Mouse (Mus musculus): ENCODE measurements around the gene Cox8c. TPM values are rescaled to one million over a fixed set of nuclear protein-coding genes. Genes with fewer than 3 reads are reported as not detected.

The Cox8c gene
- not detected for total RNA-seq (2023)

GRCm38 (mm10) chr12:102899091-102899490 is at the start of gene Cox8c:
Cox8c (plus strand) TSS chr12:102899316.

GRCm38 (mm10) chr12:102878031-102878823 is 20.9 kb upstream of the Cox8c start, which contains the start of gene Btbd7:
Btbd7 (minus strand) TSS chr12:102878471.

GRCm38 (mm10) chr12:102948778-102949394 is 49.8 kb downstream of the Cox8c start, which contains the start of gene Unc79:
Unc79 (plus strand) TSS chr12:102948859.

Other genes with a start within 250 kb of the Cox8c start
- 10 to 100 TPM; 23.1 to 24.7 TPM for gene Itpk1, start 194.4 kb upstream of the Cox8c start, total RNA-seq (2023)
- 1 to 10 TPM; 9.0 to 9.9 TPM for gene Moap1, start 155.7 kb upstream of the Cox8c start, total RNA-seq (2023)
- 10 to 100 TPM; 24.8 to 29.8 TPM for gene Tmem251, start 155.6 kb upstream of the Cox8c start, total RNA-seq (2023)
- not detected for gene Gm28051, start 141.6 kb upstream of the Cox8c start, total RNA-seq (2023)
- gene Gon7, start 141.5 kb upstream of the Cox8c start, total RNA-seq (2023) = 10 to 100 TPM; 25.5 to 28.6 TPM
- gene Ubr7, start 141.3 kb upstream of the Cox8c start, total RNA-seq (2023) = 10 to 100 TPM; 22.4 to 22.8 TPM
- gene Gm20604, start 140.6 kb upstream of the Cox8c start, total RNA-seq (2023) = 1 to 10 TPM; 5.1 to 6.6 TPM
- gene Btbd7, start 20.8 kb upstream of the Cox8c start, total RNA-seq (2023) = 10 to 100 TPM; 47.0 to 52.4 TPM
- not detected for gene Unc79, start 49.5 kb downstream of the Cox8c start, total RNA-seq (2023)